Mouse (Mus musculus) E14TG2a.4 (cell line): ENCODE results near the gene Abcb9.

ENCODE experiments used
- H3K27me3 ChIP-seq: 2 replicates; pipeline ENCODE4 v1.6.1; 2014; ENCODE audit warnings: low read length, control low read depth; ENCODE audit not compliant: insufficient read depth
- H3K36me3 ChIP-seq: 2 replicates; pipeline ENCODE4 v1.6.1; 2014; ENCODE audit warnings: low read length, control low read depth; ENCODE audit not compliant: insufficient read depth
- H3K4me1 ChIP-seq: replicated peaks from 2 replicates; pipeline ENCODE4 v1.6.1; 2014; ENCODE audit warnings: low read depth, low read length, control low read depth
- H3K4me3 ChIP-seq: replicated peaks from 2 replicates; pipeline ENCODE4 v1.5.1; 2014; ENCODE audit warnings: mild to moderate bottlenecking, low read length
- H3K9me3 ChIP-seq: 2 replicates; pipeline ENCODE4 v1.6.1; 2014; ENCODE audit warnings: low read length, control low read depth
- CTCF ChIP-seq: conservative IDR thresholded peaks from 2 replicates; pipeline ENCODE4 v1.5.1; 2014; ENCODE audit warnings: low read length
- NANOG ChIP-seq: IDR thresholded peaks from 2 replicates; pipeline ENCODE4 v1.6.1; 2014; ENCODE audit warnings: borderline replicate concordance, low read length, mixed read lengths
- POU5F1 ChIP-seq: IDR thresholded peaks from 2 replicates; pipeline ENCODE4 v1.6.1; 2014; ENCODE audit warnings: low read length, borderline replicate concordance

The Abcb9 gene

DNA sequence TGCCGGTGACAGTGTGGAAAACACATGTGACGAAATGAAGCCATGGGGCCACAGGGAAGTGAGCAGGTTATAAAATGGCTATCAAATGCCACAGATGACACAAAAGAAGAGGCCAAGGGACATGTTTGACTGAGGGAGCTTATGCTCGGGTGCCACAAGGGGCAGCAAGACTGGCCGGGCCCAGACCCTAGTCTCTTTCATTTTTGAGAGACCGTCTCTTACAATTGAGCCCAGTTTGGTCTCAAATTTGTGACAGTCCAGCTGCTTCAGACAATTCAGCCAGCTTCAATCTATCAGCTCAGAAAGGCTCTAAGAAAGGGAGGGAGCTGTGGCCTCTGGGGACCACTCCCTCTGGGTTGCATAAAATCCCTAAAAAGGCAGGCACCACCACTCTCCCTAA is 69.0 kb downstream of the Abcb9 start:
- peaks cover 11% of the 10 kb centered on the region for H3K36me3 ChIP-seq
- H3K9me3 ChIP-seq: no peaks in the 10 kb centered on the region
- H3K4me3 ChIP-seq: no peak overlapping the region
- H3K27me3 ChIP-seq: 0 out of 2 replicates have a peak, but pooled peaks cover 7% of the 10 kb centered on the region
- peaks cover 51% of the 10 kb centered on the region for H3K4me1 ChIP-seq
- TF ChIP-seq CTCF: no peak
- no peak for TF ChIP-seq POU5F1
- TF ChIP-seq NANOG: no peak

- Histone ChIP-seq H3K36me3 (peaks cover 11% of the 10 kb centered on the region), H3K4me3 (no peak overlapping the region), H3K4me1 (peaks cover 43% of the 10 kb centered on the region), H3K27me3 (no peaks in the 10 kb centered on the region), H3K9me3 (no peaks in the 10 kb centered on the region)
- TF ChIP-seq POU5F1 (no peak), CTCF (no peak), NANOG (no peak)
Measured at GRCm38 (mm10) chr5:124025587-124026441, 69.8 kb downstream of the Abcb9 start.

GRCm38 (mm10) chr5:124025146-124025545 is 70.5 kb downstream of the Abcb9 start:
- Histone ChIP-seq H3K9me3 (no peaks in the 10 kb centered on the region), H3K4me1 (peaks cover 41% of the 10 kb centered on the region), H3K4me3 (no peak overlapping the region), H3K27me3 (no peaks in the 10 kb centered on the region), H3K36me3 (peaks cover 11% of the 10 kb centered on the region)
- TF ChIP-seq CTCF (no peak), POU5F1 (no peak), NANOG (no peak)

DNA sequence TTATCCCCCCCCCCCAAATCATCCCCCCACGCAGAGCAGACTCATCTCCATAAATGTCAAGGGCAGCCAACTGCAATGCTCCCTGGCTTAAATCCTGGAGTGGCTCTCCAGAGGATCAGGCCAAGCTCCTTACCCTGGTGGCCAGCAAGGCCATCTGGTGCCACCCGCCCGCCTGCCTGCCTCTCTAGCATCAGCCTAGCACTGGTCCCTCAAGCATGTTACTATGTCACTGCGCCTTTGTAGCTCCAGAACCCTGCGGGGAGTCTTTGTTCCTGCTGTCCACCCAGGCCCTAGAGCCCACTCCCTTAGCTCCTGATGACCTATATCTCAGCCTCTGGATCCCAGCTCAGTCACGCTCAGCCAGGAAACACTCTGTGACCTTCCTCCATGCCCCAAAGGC is 70.9 kb downstream of the Abcb9 start:
- TF ChIP-seq NANOG (no peak), CTCF (no peak), POU5F1 (no peak)
- no peaks in the 10 kb centered on the region for H3K9me3 ChIP-seq

DNA sequence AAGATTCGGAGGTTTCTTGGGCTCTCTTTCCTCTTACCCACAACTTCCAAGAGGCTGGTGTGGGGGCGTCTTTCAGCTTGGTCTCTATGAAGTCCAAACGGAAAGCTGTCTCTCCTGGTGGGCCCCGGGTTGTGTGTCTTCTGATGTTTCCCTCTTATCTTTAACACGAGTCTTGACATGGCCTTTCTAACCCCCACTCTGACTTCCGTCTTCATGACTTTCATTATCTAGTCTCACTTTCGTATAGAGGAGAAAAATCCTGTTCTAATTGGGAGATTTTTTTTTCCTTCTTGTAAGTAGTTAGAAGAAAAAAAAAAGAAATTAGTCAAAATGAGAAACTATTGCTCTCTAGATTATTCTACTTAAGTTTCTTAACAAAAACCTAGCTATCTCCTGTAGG is 73.2 kb downstream of the Abcb9 start:
- no peak overlapping the region for H3K4me3 ChIP-seq
- peaks cover 42% of the 10 kb centered on the region for H3K4me1 ChIP-seq
- no peaks in the 10 kb centered on the region for H3K9me3 ChIP-seq
- TF ChIP-seq NANOG: no peak
- no peak for TF ChIP-seq POU5F1
- TF ChIP-seq CTCF: no peak
- H3K27me3 ChIP-seq: no peaks in the 10 kb centered on the region
- peaks cover 11% of the 10 kb centered on the region for H3K36me3 ChIP-seq

More for the DNA sequence above, 70.9 kb downstream of the Abcb9 start:
- Histone ChIP-seq H3K27me3 (no peaks in the 10 kb centered on the region), H3K36me3 (peaks cover 11% of the 10 kb centered on the region), H3K4me1 (peaks cover 45% of the 10 kb centered on the region), H3K4me3 (no peak overlapping the region)

GRCm38 (mm10) chr5:124021701-124022100 is 73.9 kb downstream of the Abcb9 start:
- no peaks in the 10 kb centered on the region for H3K27me3 ChIP-seq
- no peaks in the 10 kb centered on the region for H3K9me3 ChIP-seq
- H3K4me1 ChIP-seq: peaks cover 45% of the 10 kb centered on the region
- TF ChIP-seq CTCF (no peak), NANOG (no peak), POU5F1 (no peak)
- H3K4me3 ChIP-seq: no peak overlapping the region
- peaks cover 11% of the 10 kb centered on the region for H3K36me3 ChIP-seq

DNA sequence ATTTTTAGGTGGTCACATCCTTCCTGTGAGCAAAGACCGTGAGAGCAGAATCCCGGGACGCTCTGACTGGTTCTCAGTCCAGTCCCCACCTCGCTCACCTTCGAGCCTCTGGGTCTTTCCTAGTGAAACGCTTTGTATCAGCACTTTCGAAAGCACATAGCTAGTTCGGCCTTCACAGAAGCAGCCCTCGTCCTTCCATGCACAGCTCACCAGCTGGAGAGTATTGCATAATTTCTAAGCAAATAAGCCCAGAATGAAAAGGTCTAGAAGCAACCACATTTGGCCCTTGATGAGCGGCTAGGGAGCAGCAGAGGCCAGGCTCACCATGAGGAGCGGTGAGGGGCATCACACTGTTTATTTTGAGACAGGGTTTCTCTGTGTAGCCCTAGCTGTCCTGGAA is 74.5 kb downstream of the Abcb9 start:
- H3K27me3 ChIP-seq: no peaks in the 10 kb centered on the region
- H3K9me3 ChIP-seq: no peaks in the 10 kb centered on the region
- no peak overlapping the region for H3K4me3 ChIP-seq
- TF ChIP-seq CTCF: no peak
- no peak for TF ChIP-seq POU5F1
- no peak for TF ChIP-seq NANOG
- peaks cover 46% of the 10 kb centered on the region for H3K4me1 ChIP-seq
- peaks cover 8% of the 10 kb centered on the region for H3K36me3 ChIP-seq

DNA sequence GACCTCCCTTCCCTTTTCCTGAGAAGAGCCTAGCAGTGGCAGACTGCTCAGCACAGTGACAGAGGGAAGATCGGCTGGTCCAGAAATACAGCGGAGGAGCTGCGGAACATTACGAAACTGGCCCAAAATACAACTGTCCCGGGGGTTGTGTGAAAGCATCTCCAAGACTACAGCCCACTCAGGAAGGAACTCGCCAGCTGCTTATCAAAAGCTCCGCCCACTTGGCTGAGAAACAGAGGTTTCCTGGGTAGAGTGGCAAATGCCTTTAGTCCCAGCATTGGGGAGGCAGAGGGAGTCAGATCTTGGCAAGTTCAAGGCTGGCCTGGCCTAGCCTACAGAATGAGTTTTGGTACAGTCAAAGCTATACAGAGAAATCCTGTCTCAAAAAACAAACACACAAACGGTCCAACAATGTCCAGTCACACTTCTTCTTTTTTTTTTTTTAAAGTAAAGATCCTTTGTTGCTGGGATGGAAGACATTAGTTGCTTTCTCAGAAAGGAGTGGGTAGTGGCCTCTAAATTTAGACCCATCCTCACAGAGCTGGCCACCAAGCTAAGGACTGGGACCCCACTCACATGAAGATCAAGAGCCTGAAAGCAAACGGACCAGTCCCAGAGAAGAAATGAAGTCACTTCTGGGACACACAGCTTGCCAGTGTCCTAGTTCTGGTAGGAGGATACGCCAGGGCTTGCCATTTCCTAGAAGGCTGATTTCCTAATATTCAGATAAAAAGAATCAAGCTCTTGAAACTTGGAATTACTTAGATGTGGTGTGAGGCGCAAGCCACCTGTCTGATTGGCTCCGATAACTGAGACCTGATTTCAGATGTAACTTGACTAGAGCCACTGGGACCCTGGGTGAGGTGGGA is 76.0 kb downstream of the Abcb9 start:
- TF ChIP-seq NANOG (no peak), POU5F1 (no peak), CTCF (no peak)
- Histone ChIP-seq H3K4me3 (no peak overlapping the region), H3K4me1 (peaks cover 52% of the 10 kb centered on the region), H3K36me3 (peaks cover 3% of the 10 kb centered on the region; the same call in 1 of the 2 replicates), H3K9me3 (no peaks in the 10 kb centered on the region), H3K27me3 (no peaks in the 10 kb centered on the region)
